Comparison of ENCODE assay signal across 17 mouse cellular contexts in genomic region chr19:36674946-36675345, GRCm38 (mm10).
"Had no signal": no experiment of that assay in that cellular context is flagged by ENCODE, and none has a peak within 500 bp of the region (broad histone marks: within the 10 kb centered on the region; RNA-seq: fewer than 3 reads in every experiment).

No protein-coding gene starts in this region.

- H3K9ac ChIP-seq: limb, embryonic 12.5 days; limb, embryonic 15.5 days; liver, embryonic 15.5 days; lung, embryonic 15.5 days; midbrain, embryonic 12.5 days had no signal

- H3K27me3 ChIP-seq: limb, embryonic 12.5 days; limb, embryonic 15.5 days; liver, embryonic 15.5 days; lung, embryonic 15.5 days; midbrain, embryonic 12.5 days had no signal

- H3K4me3 ChIP-seq: limb, embryonic 12.5 days; limb, embryonic 15.5 days; liver, embryonic 15.5 days; lung, embryonic 15.5 days; megakaryocyte, embryonic 14.5 days; midbrain, embryonic 12.5 days had no signal

- H3K36me3 ChIP-seq: limb, embryonic 12.5 days; limb, embryonic 15.5 days; liver, embryonic 15.5 days; lung, embryonic 15.5 days; midbrain, embryonic 12.5 days had no signal

- H3K9me3 ChIP-seq: limb, embryonic 12.5 days; limb, embryonic 15.5 days; liver, embryonic 15.5 days; lung, embryonic 15.5 days; megakaryocyte, embryonic 14.5 days; midbrain, embryonic 12.5 days had no signal

- H3K27ac ChIP-seq: limb, embryonic 12.5 days; limb, embryonic 15.5 days; liver, embryonic 15.5 days; lung, embryonic 15.5 days; midbrain, embryonic 12.5 days had no signal

- H3K4me2 ChIP-seq: limb, embryonic 12.5 days; limb, embryonic 15.5 days; liver, embryonic 15.5 days; lung, embryonic 15.5 days; midbrain, embryonic 12.5 days had no signal

- DNase-seq: kidney, adult 18-20 months; kidney, adult 9 months; kidney, postnatal 14 days; kidney, postnatal 4 days; left cerebral cortex, postnatal 4 days; lung, adult 18-20 months; lung, postnatal 10 days; lung, postnatal 36 days; thymus, adult 18-20 months; thymus, postnatal 36 days had no signal

- ATAC-seq: midbrain, embryonic 16.5 days had no signal
